Mouse (Mus musculus) neural tube, embryonic 13.5 days (tissue): ENCODE results near the gene Plbd2. TPM values are rescaled to one million over a fixed set of nuclear protein-coding genes. Genes with fewer than 3 reads are reported as not detected.

ENCODE experiments used
- ATAC-seq: fragments of 200-750 bp; cut with Nextera tagmentation; 2 replicates; pipeline ENCODE4 v1.8.0; 2017; ENCODE audit warnings: low read depth, mild to moderate bottlenecking, moderate TSS enrichment, moderate library complexity
- H3K27ac ChIP-seq: fragments of 300-500 bp; sonication (generic); replicated peaks from 2 replicates; pipeline ENCODE4 v1.5.1; 2015; ENCODE audit warnings: moderate library complexity, mild to moderate bottlenecking, inconsistent platforms
- H3K27me3 ChIP-seq: fragments of 300-500 bp; sonication (generic); 2 replicates; pipeline ENCODE4 v1.6.1; 2015; ENCODE audit warnings: mild to moderate bottlenecking, inconsistent platforms
- H3K36me3 ChIP-seq: fragments of 300-500 bp; sonication (generic); 2 replicates; pipeline ENCODE4 v1.6.1; 2015; ENCODE audit warnings: mild to moderate bottlenecking, inconsistent platforms
- H3K4me1 ChIP-seq: fragments of 300-500 bp; sonication (generic); replicated peaks from 2 replicates; pipeline ENCODE4 v1.6.1; 2015; ENCODE audit warnings: inconsistent platforms
- H3K4me2 ChIP-seq: fragments of 300-500 bp; sonication (generic); 2 replicates; pipeline ENCODE4 v1.6.1; 2015; ENCODE audit warnings: inconsistent platforms, mild to moderate bottlenecking, moderate library complexity
- H3K4me3 ChIP-seq: fragments of 300-500 bp; sonication (generic); 2 replicates; pipeline ENCODE4 v1.5.1; 2015; ENCODE audit warnings: mild to moderate bottlenecking, inconsistent platforms
- H3K9ac ChIP-seq: fragments of 300-500 bp; sonication (generic); 2 replicates; pipeline ENCODE4 v1.6.1; 2015; ENCODE audit warnings: moderate library complexity, mild to moderate bottlenecking, inconsistent platforms
- H3K9me3 ChIP-seq: fragments of 300-500 bp; sonication (generic); 2 replicates; pipeline ENCODE4 v1.6.1; 2016; ENCODE audit warnings: inconsistent platforms
- WGBS: fragments of 180-500 bp; shearing (Covaris S2); methylation state at CpG from one replicate; pipeline ENCODE4 v1.1.7; 2015; 5-methylcytosine and 5-hydroxymethylcytosine counted together
- polyA plus RNA-seq: library from polyadenylated mRNA; unstranded; fragments of >200 nt; fragmentation: Nextera tagmentation; extraction: Ambion mirVana; gene quantifications from 2 replicates; pipeline ENCODE4 v1.2.1, GENCODE M21; 2015

Gene Plbd2
- polyA plus RNA-seq, 1 experiment from 2014 or later, result 42.8 TPM

DNA sequence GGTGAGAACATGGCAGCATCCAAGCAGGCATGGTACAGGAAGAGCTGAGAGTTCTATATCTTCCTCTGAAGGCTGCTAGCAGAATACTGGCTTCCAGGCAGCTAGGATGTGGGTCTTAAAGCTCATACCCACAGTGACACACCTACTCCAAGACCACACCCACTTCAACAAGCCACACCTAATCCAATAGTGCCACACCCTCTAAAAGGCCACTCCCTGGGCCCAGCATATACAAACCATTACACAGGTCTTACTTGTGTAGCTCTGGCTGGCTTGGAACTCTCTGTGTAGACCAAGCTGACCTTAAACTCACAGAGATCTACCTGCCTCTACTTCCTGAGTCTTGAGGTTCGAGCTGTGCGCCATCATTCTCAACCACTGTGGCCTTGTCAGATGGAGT is 21.3 kb upstream of the Plbd2 start:
- no peak for ATAC-seq
- no peaks in the 10 kb centered on the region for H3K27me3 ChIP-seq
- no peak overlapping the region for H3K27ac ChIP-seq
- no peaks in the 10 kb centered on the region for H3K36me3 ChIP-seq
- no peak overlapping the region for H3K4me3 ChIP-seq
- WGBS, result 94% methylated on average over 2 of the region's 2 CpGs
- H3K4me1 ChIP-seq, result peaks cover 4% of the 10 kb centered on the region; the same call in 1 of the 2 replicates
- H3K4me2 ChIP-seq, result no peak overlapping the region
- H3K9ac ChIP-seq, result no peak overlapping the region
- no peaks in the 10 kb centered on the region for H3K9me3 ChIP-seq

DNA sequence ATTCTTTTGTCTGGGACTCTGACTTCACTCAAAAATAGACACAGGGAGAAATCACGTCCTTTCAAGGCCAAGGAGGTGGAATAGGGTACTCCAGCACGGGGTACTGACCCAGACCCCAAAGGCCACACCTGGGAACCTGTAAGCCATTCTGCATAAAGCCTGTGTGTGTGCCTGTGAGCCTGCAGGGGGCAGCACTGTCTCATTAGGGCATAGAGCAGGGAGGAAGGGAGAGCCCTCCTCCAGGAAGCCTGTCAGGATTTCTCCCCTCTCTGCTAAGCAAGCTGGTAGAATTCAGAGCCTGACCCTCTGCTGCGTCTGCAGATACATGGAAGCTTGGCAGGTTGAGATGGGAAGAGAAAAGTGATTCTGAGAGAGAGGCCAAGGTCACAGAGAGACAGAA is 19.2 kb upstream of the Plbd2 start:
- Histone ChIP-seq H3K27ac (no peak overlapping the region), H3K9ac (no peak overlapping the region), H3K4me3 (no peak overlapping the region), H3K9me3 (no peaks in the 10 kb centered on the region), H3K27me3 (no peaks in the 10 kb centered on the region), H3K4me1 (peaks cover 4% of the 10 kb centered on the region; the same call in 1 of the 2 replicates), H3K4me2 (no peak overlapping the region), H3K36me3 (no peaks in the 10 kb centered on the region)
- ATAC-seq, result no peak
- 76% methylated on average over 3 of the region's 3 CpGs for WGBS

DNA sequence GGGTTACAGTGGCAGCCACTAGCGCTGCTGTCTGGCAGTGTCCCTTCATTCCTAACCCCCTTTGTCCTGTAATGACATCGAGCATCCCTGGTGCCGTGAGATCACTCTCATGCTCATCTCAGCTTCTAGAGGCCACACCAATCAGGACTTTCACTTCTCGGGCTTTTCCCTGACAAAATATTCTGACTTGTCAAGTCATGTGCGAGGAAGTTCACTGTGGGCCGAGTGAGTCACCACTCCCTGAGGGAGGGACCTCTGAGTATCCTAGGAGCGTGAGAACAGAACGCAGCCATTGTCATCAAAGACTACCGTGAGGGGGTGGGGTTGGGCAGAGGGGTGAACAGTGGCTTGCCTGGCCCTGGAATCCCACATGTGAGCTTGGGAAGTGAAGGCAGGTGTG is 14.1 kb upstream of the Plbd2 start:
- Histone ChIP-seq H3K36me3 (no peaks in the 10 kb centered on the region), H3K27ac (no peak overlapping the region), H3K4me2 (no peak overlapping the region), H3K4me1 (peaks cover 36% of the 10 kb centered on the region), H3K9me3 (no peaks in the 10 kb centered on the region), H3K4me3 (no peak overlapping the region), H3K27me3 (no peaks in the 10 kb centered on the region), H3K9ac (no peak overlapping the region)
- WGBS, result 48% methylated on average over 9 of the region's 9 CpGs
- no peak for ATAC-seq

DNA sequence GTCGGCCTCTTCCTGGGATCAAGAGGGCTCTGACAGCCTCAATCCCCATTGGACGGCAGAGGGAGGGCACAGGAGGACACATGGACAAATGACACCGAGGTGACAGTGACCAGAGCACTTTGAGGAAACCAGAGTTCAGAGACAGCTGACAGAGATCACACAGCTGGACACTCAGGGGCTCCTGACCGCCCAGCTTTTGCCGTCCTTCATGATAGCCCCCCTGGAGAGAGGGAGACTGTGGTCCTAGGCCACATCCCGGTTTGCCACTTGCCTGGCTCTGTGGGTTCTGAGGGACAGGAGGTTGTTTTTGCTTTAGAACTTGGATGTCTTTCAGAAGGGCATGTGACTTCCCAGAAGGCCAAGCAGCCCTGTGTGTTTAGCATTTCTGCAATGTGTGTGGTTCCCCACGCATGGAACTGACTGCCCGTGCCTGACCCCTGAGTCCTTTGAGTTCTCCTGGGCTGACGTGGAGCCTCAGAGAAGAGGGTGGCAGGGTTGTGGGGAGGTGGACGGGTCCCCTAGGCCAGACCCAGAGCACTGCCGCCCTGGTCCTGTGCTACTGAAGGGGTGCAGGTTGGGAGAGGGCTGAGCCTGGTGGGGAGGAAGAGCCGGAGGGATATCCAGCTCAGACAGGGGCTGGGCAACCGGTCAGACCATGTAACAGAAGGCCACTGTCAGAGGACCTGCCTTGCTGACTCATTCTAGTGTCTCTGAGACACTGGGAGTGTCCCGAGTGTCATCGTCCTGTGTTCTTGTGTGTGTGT is 13.0 kb upstream of the Plbd2 start:
- Histone ChIP-seq H3K27ac (no peak overlapping the region), H3K4me3 (no peak overlapping the region), H3K27me3 (peaks cover 9% of the 10 kb centered on the region), H3K4me1 (peaks cover 47% of the 10 kb centered on the region), H3K36me3 (no peaks in the 10 kb centered on the region), H3K4me2 (no peak overlapping the region), H3K9me3 (no peaks in the 10 kb centered on the region), H3K9ac (no peak overlapping the region)
- WGBS, result 61% methylated on average over 15 of the region's 15 CpGs
- ATAC-seq, result no peak

DNA sequence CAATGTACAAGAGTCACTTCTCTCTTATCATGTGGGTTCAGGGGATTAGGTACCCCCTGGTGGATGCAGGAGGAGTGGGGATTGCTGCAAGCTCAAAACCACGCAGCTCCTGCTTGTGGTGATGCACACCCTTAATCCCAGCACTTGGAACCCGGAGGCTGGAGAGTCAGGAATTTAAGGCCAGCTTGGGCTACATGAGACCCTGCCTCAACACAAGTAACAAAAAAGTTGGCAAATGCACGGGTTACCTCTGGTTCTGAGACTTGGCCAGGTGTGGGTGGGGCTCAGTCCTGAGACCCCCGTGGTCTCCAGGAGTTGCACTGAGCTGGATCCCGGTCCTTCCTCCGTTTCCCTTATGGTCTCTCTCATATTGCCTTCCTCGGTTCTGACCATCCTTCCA is 12.0 kb upstream of the Plbd2 start:
- no peaks in the 10 kb centered on the region for H3K36me3 ChIP-seq
- H3K4me2 ChIP-seq, result no peak overlapping the region
- no peak overlapping the region for H3K9ac ChIP-seq
- peaks cover 11% of the 10 kb centered on the region for H3K27me3 ChIP-seq
- H3K4me3 ChIP-seq, result no peak overlapping the region
- peaks cover 56% of the 10 kb centered on the region for H3K4me1 ChIP-seq
- peak overlapping the region; percentile 52 for H3K27ac ChIP-seq
- H3K9me3 ChIP-seq, result no peaks in the 10 kb centered on the region
- WGBS, result 78% methylated on average over 7 of the region's 7 CpGs
- no peak for ATAC-seq

DNA sequence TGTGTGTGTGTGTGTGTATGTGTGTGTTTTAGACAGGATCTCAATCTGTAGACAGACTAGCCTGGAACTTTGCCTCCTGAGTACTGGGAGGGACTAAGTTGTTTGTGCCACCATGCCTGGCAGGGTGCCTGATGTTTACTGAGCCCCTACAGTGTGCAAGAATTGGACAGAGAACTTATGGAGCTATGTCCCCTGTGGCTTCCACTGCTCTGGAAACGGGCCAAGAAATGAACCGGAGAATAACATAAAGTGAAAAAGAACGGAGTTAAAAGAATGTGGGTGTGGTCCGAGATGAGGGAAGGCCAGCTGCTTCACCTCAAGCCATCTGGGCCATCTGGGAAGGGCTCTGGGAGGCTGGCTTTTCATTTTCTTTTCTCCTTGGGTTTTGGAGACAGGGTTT is 11.3 kb upstream of the Plbd2 start:
- 8% methylated on average over 4 of the region's 4 CpGs for WGBS
- H3K4me1 ChIP-seq, result peaks cover 63% of the 10 kb centered on the region
- no peaks in the 10 kb centered on the region for H3K36me3 ChIP-seq
- no peak for ATAC-seq
- no peak overlapping the region for H3K4me2 ChIP-seq
- H3K27me3 ChIP-seq, result peaks cover 11% of the 10 kb centered on the region
- H3K27ac ChIP-seq, result peak overlapping the region; percentile 52
- H3K9me3 ChIP-seq, result no peaks in the 10 kb centered on the region
- H3K4me3 ChIP-seq, result no peak overlapping the region
- no peak overlapping the region for H3K9ac ChIP-seq

DNA sequence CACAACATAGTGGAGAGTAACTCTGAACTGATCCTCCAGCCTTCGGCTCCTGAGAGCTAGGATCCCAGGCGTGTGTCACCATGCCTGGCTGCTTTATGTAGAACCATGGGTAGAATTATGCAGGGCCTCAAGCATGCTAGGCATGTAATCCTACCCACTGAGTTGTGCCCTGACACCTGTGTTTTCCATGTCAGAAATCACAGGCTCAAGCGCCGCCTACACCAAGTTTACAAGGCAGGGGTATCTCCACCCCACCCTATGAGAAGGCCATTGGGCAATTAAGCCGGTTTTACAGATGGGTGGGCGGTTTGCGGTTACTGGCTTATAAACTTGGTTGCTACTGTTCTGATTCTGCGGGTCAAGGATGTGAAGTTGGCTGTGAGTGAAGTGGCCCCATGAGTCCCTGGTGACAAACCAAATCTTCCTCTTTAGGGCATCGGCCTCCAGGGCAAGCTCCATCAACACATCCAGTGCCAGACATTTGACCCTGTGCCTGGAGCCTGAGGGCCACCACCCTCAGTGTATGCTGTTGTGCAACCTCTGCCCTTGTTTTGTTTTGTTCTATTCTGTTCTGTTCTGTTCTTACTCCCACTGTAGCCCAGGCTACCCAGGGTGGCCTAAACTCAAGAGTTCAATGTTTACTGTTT is 10.7 kb upstream of the Plbd2 start:
- 84% methylated on average over 9 of the region's 9 CpGs for WGBS
- Histone ChIP-seq H3K9me3 (no peaks in the 10 kb centered on the region), H3K4me1 (peaks cover 63% of the 10 kb centered on the region), H3K36me3 (no peaks in the 10 kb centered on the region), H3K27ac (no peak overlapping the region), H3K4me2 (no peak overlapping the region), H3K9ac (no peak overlapping the region), H3K4me3 (no peak overlapping the region), H3K27me3 (peaks cover 11% of the 10 kb centered on the region)
- ATAC-seq, result no peak

DNA sequence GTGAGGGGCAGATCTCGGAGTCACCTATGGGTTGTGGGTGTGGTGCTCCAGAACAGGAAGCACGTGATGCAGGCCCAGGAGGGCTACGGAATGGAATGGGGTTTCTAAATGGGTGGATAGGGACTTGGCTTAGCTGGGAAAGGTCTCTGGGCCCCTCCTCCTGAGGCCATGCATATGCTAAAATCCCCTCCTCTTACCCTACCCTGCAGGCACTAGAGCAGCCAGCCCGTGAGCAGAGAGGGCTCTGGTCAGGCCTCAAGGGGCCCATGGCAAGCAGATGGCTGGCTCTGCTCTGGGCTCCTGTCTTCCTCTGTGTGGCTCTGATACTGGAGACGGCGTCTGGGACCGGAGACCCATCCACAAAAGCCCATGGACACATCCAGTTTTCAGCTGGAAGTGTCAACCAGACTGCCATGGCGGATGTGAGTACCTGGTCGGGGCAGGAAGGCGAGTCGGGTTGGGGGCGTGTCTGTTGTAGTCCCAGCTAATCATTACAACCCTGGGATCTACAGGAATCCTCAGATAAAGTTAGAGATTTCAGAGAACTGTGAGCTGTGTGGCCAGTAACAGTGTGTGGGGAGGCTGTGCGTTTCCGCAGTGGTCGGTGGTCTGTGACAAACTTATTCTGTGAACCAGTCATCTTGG is 9.6 kb upstream of the Plbd2 start:
- Histone ChIP-seq H3K9me3 (no peaks in the 10 kb centered on the region), H3K36me3 (no peaks in the 10 kb centered on the region), H3K27ac (no peak overlapping the region), H3K4me1 (peaks cover 63% of the 10 kb centered on the region), H3K9ac (no peak overlapping the region), H3K27me3 (peaks cover 11% of the 10 kb centered on the region), H3K4me3 (no peak overlapping the region), H3K4me2 (no peak overlapping the region)
- no peak for ATAC-seq
- 33% methylated on average over 15 of the region's 15 CpGs for WGBS

DNA sequence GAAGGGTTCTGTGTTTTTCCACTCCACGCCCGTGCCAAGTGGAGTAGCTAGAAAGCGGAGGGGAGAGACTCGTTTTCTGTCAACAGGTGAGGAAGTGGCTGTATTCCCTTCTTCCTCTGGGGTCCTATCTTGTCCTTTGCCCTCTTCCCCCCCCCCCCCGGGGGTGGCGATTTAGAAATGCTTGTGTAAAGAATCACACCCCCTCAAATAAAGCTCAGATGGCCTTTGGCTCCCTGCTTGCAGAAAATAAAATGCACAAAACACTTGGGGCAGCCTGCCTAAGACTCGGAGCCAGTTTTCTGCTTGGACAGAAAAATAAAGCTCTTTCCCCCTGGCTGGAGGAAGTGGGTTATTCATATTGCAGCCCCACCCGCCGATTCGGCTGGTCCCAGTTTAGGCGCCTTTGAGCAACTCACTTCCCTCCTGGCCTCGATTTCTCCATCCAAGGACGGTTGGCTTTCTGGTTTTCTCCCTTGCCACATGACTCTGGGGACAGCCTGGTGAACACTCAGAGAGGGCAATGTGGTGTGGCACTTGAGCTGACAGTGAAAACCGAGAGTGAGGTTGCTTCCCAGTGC is 8.3 kb upstream of the Plbd2 start:
- peaks cover 11% of the 10 kb centered on the region for H3K27me3 ChIP-seq
- peak overlapping the region; percentile 54 for H3K4me2 ChIP-seq
- H3K9me3 ChIP-seq, result no peaks in the 10 kb centered on the region
- H3K4me3 ChIP-seq, result peak overlapping the region; percentile 38
- no peaks in the 10 kb centered on the region for H3K36me3 ChIP-seq
- peaks cover 71% of the 10 kb centered on the region for H3K4me1 ChIP-seq
- peak overlapping the region; percentile 47; the same call in 1 of the 2 replicates for H3K9ac ChIP-seq
- no peak overlapping the region for H3K27ac ChIP-seq
- 34% methylated on average over 14 of the region's 14 CpGs for WGBS
- ATAC-seq, result no peak

DNA sequence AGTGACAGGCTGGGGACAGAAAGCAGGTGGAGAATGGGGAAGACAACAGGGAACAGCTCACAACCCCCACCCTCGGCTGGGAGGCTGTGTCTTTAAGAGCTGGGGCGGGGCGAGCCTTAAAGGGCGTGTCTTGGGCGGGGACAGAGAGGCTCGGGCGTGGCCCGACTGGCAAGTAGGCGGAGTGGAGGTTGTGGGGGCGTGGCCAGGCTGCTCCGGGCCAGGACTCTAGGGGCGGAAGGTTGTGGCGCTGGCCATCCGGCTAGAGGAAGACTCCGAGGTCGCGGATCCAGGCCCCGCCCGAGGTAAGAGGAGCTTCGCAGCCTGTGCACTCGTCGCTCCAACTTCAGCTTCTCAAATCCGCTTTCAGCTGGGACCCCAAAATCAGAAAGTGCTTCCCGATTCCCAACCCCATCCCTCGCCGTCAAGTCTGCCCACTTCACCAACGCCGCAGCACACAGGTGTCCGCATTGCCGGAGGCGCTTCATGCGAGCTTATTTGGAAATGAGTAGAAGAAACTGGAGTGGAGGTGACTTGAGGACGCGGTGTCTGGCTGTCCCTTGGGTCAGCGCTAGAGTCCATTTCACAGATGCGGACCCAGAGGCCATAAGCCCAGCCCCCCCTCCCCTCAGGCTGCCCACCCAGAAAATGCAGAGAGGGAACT is 7.7 kb upstream of the Plbd2 start, which contains the start of gene Slc8b1:
Gene Slc8b1, plus strand, starts transcription at position 187 of the 661 bp plus-strand sequence.
- under 1% methylated on average over 35 of the region's 36 CpGs for WGBS
- peak within 1 kb of the TSS; percentile 38 for H3K4me3 ChIP-seq
- peaks cover 71% of the 10 kb centered on the region for H3K4me1 ChIP-seq
- no peaks in the 10 kb centered on the region for H3K36me3 ChIP-seq
- ATAC-seq, result peak; percentile 68
- no peaks in the 10 kb centered on the region for H3K9me3 ChIP-seq
- H3K27me3 ChIP-seq, result peaks cover 11% of the 10 kb centered on the region
- H3K27ac ChIP-seq, result no peak within 1 kb of the TSS
- peak within 1 kb of the TSS; percentile 47 for H3K9ac ChIP-seq
- H3K4me2 ChIP-seq, result peak within 1 kb of the TSS; percentile 54

DNA sequence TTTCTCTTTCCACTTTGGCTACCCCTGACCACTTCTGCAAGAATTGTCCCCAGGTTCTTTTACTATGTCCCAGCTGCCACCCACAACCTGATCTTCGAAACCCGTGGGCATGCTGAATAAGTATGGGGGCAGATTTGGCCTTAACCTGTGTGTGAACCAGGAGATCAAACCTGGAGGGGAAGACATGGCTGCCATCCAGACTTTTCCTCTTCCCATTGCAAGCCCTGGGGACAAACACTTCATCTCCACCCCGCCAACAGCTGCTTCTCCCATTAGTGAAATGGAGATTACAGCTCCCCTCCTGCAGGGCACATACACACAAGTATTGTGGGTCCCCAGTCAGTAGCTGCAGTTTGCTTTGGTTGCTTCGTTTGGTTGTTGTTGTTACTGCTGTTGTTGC is 3.9 kb upstream of the Plbd2 start:
- H3K27me3 ChIP-seq, result peaks cover 10% of the 10 kb centered on the region
- WGBS, result 36% methylated on average over 4 of the region's 4 CpGs
- no peaks in the 10 kb centered on the region for H3K9me3 ChIP-seq
- peaks cover 51% of the 10 kb centered on the region for H3K4me1 ChIP-seq
- no peak overlapping the region for H3K27ac ChIP-seq
- no peak overlapping the region for H3K4me2 ChIP-seq
- no peak overlapping the region for H3K9ac ChIP-seq
- no peak for ATAC-seq
- H3K4me3 ChIP-seq, result no peak overlapping the region
- H3K36me3 ChIP-seq, result no peaks in the 10 kb centered on the region
